Mouse (Mus musculus) midbrain, embryonic 14.5 days (tissue): ENCODE results near the gene Clic3. TPM values are rescaled to one million over a fixed set of nuclear protein-coding genes. Genes with fewer than 3 reads are reported as not detected.
A peak's percentile ranks its signal among the peaks of the same experiment; 100 is the strongest.
"Not testable (repeated sequence)": the region's sequence is repeated elsewhere in the genome, so short reads cannot be mapped to it uniquely, and the experiment has no call there.

Experiments
- ATAC-seq: fragments of 200-750 bp; cut with Nextera tagmentation; 2 replicates; pipeline ENCODE4 v1.8.0; 2017; ENCODE audit warnings: moderate number of reproducible peaks, moderate library complexity; ENCODE audit not compliant: low FRiP score, low TSS enrichment
- DNase-seq: peaks from one replicate; pipeline ENCODE4 v3.0.0-alpha.2; 2015
- H3K27ac ChIP-seq: fragments of 300-500 bp; sonication (generic); replicated peaks from 2 replicates; pipeline ENCODE4 v1.5.1; 2014; ENCODE audit warnings: mild to moderate bottlenecking, low read depth, low read length, moderate library complexity
- H3K27me3 ChIP-seq: fragments of 300-500 bp; sonication (generic); 2 replicates; pipeline ENCODE4 v1.6.1; 2014; ENCODE audit warnings: low read length, control low read depth, mixed read lengths; ENCODE audit not compliant: control insufficient read depth, insufficient read depth
- H3K36me3 ChIP-seq: fragments of 300-500 bp; sonication (generic); 2 replicates; pipeline ENCODE4 v1.6.1; 2014; ENCODE audit warnings: low read length, control low read depth; ENCODE audit not compliant: control insufficient read depth, insufficient read depth
- H3K4me1 ChIP-seq: fragments of 300-500 bp; sonication (generic); 2 replicates; pipeline ENCODE4 v1.6.1; 2014; ENCODE audit warnings: mild to moderate bottlenecking, antibody characterized with exemption, low read length, control low read depth; ENCODE audit not compliant: control insufficient read depth, insufficient read depth
- H3K4me2 ChIP-seq: fragments of 300-500 bp; sonication (generic); 2 replicates; pipeline ENCODE4 v1.6.1; 2014; ENCODE audit warnings: mild to moderate bottlenecking, low read length, moderate library complexity
- H3K4me3 ChIP-seq: fragments of 300-500 bp; sonication (generic); replicated peaks from 2 replicates; pipeline ENCODE4 v1.5.1; 2014; ENCODE audit warnings: low read depth, low read length
- H3K9ac ChIP-seq: fragments of 300-500 bp; sonication (generic); replicated peaks from 2 replicates; pipeline ENCODE4 v1.6.1; 2014; ENCODE audit warnings: mild to moderate bottlenecking, low read length, moderate library complexity
- H3K9me3 ChIP-seq: fragments of 300-500 bp; sonication (generic); 2 replicates; pipeline ENCODE4 v1.6.1; 2016; ENCODE audit warnings: low read length, control low read depth, mixed read lengths; ENCODE audit not compliant: control insufficient read depth
- WGBS: fragments of 180-500 bp; shearing (Covaris S2); extraction: QIAGEN DNeasy Blood & Tissue Kit; methylation state at CpG from one replicate; pipeline ENCODE4 v1.1.7; 2014; 5-methylcytosine and 5-hydroxymethylcytosine counted together
- polyA plus RNA-seq: library from polyadenylated mRNA; unstranded; fragments of >200 nt; fragmentation: Nextera tagmentation; extraction: Ambion mirVana; gene quantifications from 2 replicates; pipeline ENCODE4 v1.2.1, GENCODE M21; 2014

Clic3 gene
- polyA plus RNA-seq, result 1.7 and 1.9 TPM in 2 replicates

- Histone ChIP-seq H3K4me1 (peaks cover 14% of the 10 kb centered on the region), H3K4me3 (no peak within 1 kb of the TSS), H3K4me2 (no peak within 1 kb of the TSS), H3K27me3 (no peaks in the 10 kb centered on the region), H3K9ac (no peak within 1 kb of the TSS), H3K9me3 (no peaks in the 10 kb centered on the region), H3K36me3 (peaks cover 22% of the 10 kb centered on the region), H3K27ac (no peak within 1 kb of the TSS)
- 70% methylated on average over 14 of the region's 14 CpGs for WGBS
- ATAC-seq (no peak), DNase-seq (no peak)
Observed at GRCm38 (mm10) chr2:25456205-25456953, at the start of gene Clic3. Clic3 (plus strand) TSS chr2:25456838.

GRCm38 (mm10) chr2:25408908-25409307, 47.7 kb upstream of the Clic3 start:
- 90% methylated on average over 10 of the region's 10 CpGs for WGBS
- Histone ChIP-seq H3K9me3 (no peaks in the 10 kb centered on the region), H3K27ac (no peak overlapping the region), H3K27me3 (no peaks in the 10 kb centered on the region), H3K36me3 (peaks cover 51% of the 10 kb centered on the region), H3K9ac (no peak overlapping the region), H3K4me1 (peaks cover 19% of the 10 kb centered on the region), H3K4me2 (no peak overlapping the region), H3K4me3 (no peak overlapping the region)
- no peak for ATAC-seq
- no peak for DNase-seq

- not testable (repeated sequence) for H3K9ac ChIP-seq, H3K27ac ChIP-seq, H3K4me2 ChIP-seq, H3K9me3 ChIP-seq, H3K4me1 ChIP-seq, DNase-seq, H3K27me3 ChIP-seq, H3K4me3 ChIP-seq, ATAC-seq
- H3K36me3 ChIP-seq, result peaks cover 31% of the 10 kb centered on the region
Observed at GRCm38 (mm10) chr2:25413436-25413835, 43.2 kb upstream of the Clic3 start.

- Histone ChIP-seq H3K4me1 (no peaks in the 10 kb centered on the region), H3K4me3 (no peak overlapping the region), H3K9me3 (no peaks in the 10 kb centered on the region), H3K27me3 (no peaks in the 10 kb centered on the region), H3K27ac (no peak overlapping the region), H3K9ac (no peak overlapping the region), H3K36me3 (0 out of 2 replicates have a peak, but pooled peaks cover 4% of the 10 kb centered on the region), H3K4me2 (no peak overlapping the region)
- 20% methylated on average over 3 of the region's 3 CpGs for WGBS
- ATAC-seq (no peak), DNase-seq (no peak)
Observed at GRCm38 (mm10) chr2:25417426-25417825, 39.2 kb upstream of the Clic3 start.

GRCm38 (mm10) chr2:25421896-25422295, 34.7 kb upstream of the Clic3 start:
- no peaks in the 10 kb centered on the region for H3K4me1 ChIP-seq
- 17% methylated on average over 3 of the region's 3 CpGs for WGBS
- no peaks in the 10 kb centered on the region for H3K36me3 ChIP-seq
- ATAC-seq, result peak; percentile 57; the same call in 1 of the 2 replicates
- H3K4me3 ChIP-seq, result no peak overlapping the region
- H3K27me3 ChIP-seq, result peaks cover 4% of the 10 kb centered on the region; the same call in 1 of the 2 replicates
- no peak overlapping the region for H3K9ac ChIP-seq
- H3K9me3 ChIP-seq, result no peaks in the 10 kb centered on the region
- peak; percentile 82 for DNase-seq
- H3K27ac ChIP-seq, result no peak overlapping the region
- no peak overlapping the region for H3K4me2 ChIP-seq

GRCm38 (mm10) chr2:25422587-25423410, 33.8 kb upstream of the Clic3 start, which contains the start of gene Fut7:
Fut7 (plus strand) TSS chr2:25423267.
- H3K4me2 ChIP-seq, result no peak within 1 kb of the TSS
- ATAC-seq (no peak), DNase-seq (no peak)
- H3K27ac ChIP-seq, result no peak within 1 kb of the TSS
- no peaks in the 10 kb centered on the region for H3K9me3 ChIP-seq
- WGBS, result 68% methylated on average over 17 of the region's 17 CpGs
- H3K36me3 ChIP-seq, result no peaks in the 10 kb centered on the region
- H3K4me3 ChIP-seq, result no peak within 1 kb of the TSS
- H3K9ac ChIP-seq, result no peak within 1 kb of the TSS; the same call in 1 of the 2 replicates
- peaks cover 4% of the 10 kb centered on the region; the same call in 1 of the 2 replicates for H3K27me3 ChIP-seq
- H3K4me1 ChIP-seq, result no peaks in the 10 kb centered on the region

- Histone ChIP-seq H3K9ac (no peak overlapping the region), H3K9me3 (no peaks in the 10 kb centered on the region), H3K4me3 (no peak overlapping the region), H3K4me2 (no peak overlapping the region), H3K27ac (no peak overlapping the region), H3K4me1 (no peaks in the 10 kb centered on the region), H3K36me3 (no peaks in the 10 kb centered on the region), H3K27me3 (peaks cover 4% of the 10 kb centered on the region; the same call in 1 of the 2 replicates)
- WGBS, result 52% methylated on average over 1 of the region's 1 CpGs
- ATAC-seq (no peak), DNase-seq (no peak)
Observed at GRCm38 (mm10) chr2:25423626-25424025, 33.0 kb upstream of the Clic3 start.

GRCm38 (mm10) chr2:25425481-25425880, 31.2 kb upstream of the Clic3 start:
- no peak overlapping the region for H3K4me2 ChIP-seq
- no peak overlapping the region for H3K4me3 ChIP-seq
- H3K4me1 ChIP-seq, result peaks cover 15% of the 10 kb centered on the region
- no peaks in the 10 kb centered on the region for H3K9me3 ChIP-seq
- 50% methylated on average over 27 of the region's 27 CpGs for WGBS
- peaks cover 4% of the 10 kb centered on the region; the same call in 1 of the 2 replicates for H3K27me3 ChIP-seq
- H3K9ac ChIP-seq, result peak overlapping the region; percentile 2; the same call in 1 of the 2 replicates
- H3K27ac ChIP-seq, result no peak overlapping the region
- ATAC-seq (no peak), DNase-seq (no peak)
- H3K36me3 ChIP-seq, result no peaks in the 10 kb centered on the region
